Mouse (Mus musculus) layer of hippocampus, adult 11-12 months (tissue): ENCODE measurements at regions not wholly inside any gene's neighbourhood (a gene's known extent, or its start where the extent isn't known, plus 50 kb on each side); places are given as distances from the start of the nearest gene placed in this dataset.
"Not testable (repeated sequence)": the region's sequence is repeated elsewhere in the genome, so short reads cannot be mapped to it uniquely, and the experiment has no call there.

Source experiments
- DNase-seq: peaks from one replicate; pipeline ENCODE4 v3.0.0; 2022; ENCODE audit warnings: low spot score

- DNase-seq: peak; percentile 46
Measured at GRCm38 (mm10) chr17:6489926-6490564, 60.1 kb downstream of the Dynlt1b start.

GRCm38 (mm10) chr17:6490565-6490935 is 60.6 kb downstream of the Dynlt1b start:
- DNase-seq: not testable (repeated sequence)

GRCm38 (mm10) chr17:6492501-6492900 is 62.6 kb downstream of the Dynlt1b start:
- DNase-seq: not testable (repeated sequence)

GRCm38 (mm10) chr17:6492950-6493349 is 63.0 kb downstream of the Dynlt1b start:
- peak; percentile 75 for DNase-seq

- not testable (repeated sequence) for DNase-seq
Measured at GRCm38 (mm10) chr17:6496491-6496890, 66.6 kb downstream of the Dynlt1b start.

GRCm38 (mm10) chr17:6502676-6503075 is 72.8 kb downstream of the Dynlt1b start:
- DNase-seq: not testable (repeated sequence)

- DNase-seq: not testable (repeated sequence)
Measured at GRCm38 (mm10) chr17:6505896-6506295, 76.0 kb downstream of the Dynlt1b start.

- not testable (repeated sequence) for DNase-seq
Measured at GRCm38 (mm10) chr17:6515128-6515527, 85.2 kb downstream of the Dynlt1b start.

- DNase-seq: not testable (repeated sequence)
Measured at GRCm38 (mm10) chr17:6519107-6519506, 82.4 kb upstream of the Dynlt1c start.

GRCm38 (mm10) chr17:6520001-6520400 is 81.5 kb upstream of the Dynlt1c start:
- not testable (repeated sequence) for DNase-seq

- not testable (repeated sequence) for DNase-seq
Measured at GRCm38 (mm10) chr17:6520751-6521150, 80.7 kb upstream of the Dynlt1c start.

- not testable (repeated sequence) for DNase-seq
Measured at GRCm38 (mm10) chr17:6522185-6522584, 79.3 kb upstream of the Dynlt1c start.

- not testable (repeated sequence) for DNase-seq
Measured at GRCm38 (mm10) chr17:6538723-6539122, 62.7 kb upstream of the Dynlt1c start.

GRCm38 (mm10) chr17:6547064-6547760 is 54.3 kb upstream of the Dynlt1c start:
- not testable (repeated sequence) for DNase-seq

GRCm38 (mm10) chr17:6547937-6548336 is 53.5 kb upstream of the Dynlt1c start:
- not testable (repeated sequence) for DNase-seq
